Mouse (Mus musculus) urinary bladder, postnatal 25 days (tissue): ENCODE data around the gene Mycbpap.
A peak's percentile ranks its signal among the peaks of the same experiment; 100 is the strongest.

Experiments used
- DNase-seq: peaks from one replicate; pipeline ENCODE4 v3.0.0; 2022; ENCODE audit warnings: low spot score

Mycbpap gene

DNA sequence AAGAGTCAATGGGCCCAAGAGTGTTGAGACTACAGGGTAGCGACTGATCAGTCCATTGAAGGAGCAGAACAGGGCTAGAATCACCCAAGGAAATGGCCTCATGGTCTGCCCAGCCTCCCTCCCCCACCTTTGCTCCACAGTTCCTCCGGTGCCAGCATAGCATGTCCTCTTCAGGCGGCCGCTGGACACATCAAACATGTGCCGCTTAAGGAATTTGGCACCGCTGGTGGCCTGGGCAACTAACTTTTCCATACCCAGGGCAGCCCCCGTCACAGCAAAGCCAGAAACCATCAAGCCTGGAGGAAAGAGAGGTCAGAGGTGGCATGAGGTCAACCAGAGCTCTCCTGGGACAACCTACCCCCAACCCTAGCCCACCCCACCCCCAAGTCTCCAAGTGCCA is 39.6 kb downstream of the Mycbpap start:
- no peak for DNase-seq

DNA sequence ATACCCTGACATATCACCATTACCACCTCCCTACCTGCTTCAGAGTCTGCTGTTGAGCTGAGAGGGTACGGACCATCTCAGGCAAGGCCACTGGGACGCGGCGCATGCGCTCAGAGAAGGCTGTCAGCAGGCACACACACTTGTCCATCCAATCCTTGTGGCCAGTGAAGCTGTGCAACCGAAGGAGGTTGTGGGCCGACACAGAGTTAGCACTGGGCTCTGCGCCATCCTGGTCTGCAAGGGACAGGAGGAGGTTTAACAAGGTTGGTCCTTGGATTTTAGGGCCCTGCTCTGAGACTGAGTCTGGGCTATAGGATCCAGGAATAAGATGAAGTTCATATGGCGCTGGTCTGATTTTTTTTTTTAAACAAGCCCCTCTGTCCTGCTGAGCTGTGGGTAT is 41.2 kb downstream of the Mycbpap start:
- DNase-seq, result no peak

DNA sequence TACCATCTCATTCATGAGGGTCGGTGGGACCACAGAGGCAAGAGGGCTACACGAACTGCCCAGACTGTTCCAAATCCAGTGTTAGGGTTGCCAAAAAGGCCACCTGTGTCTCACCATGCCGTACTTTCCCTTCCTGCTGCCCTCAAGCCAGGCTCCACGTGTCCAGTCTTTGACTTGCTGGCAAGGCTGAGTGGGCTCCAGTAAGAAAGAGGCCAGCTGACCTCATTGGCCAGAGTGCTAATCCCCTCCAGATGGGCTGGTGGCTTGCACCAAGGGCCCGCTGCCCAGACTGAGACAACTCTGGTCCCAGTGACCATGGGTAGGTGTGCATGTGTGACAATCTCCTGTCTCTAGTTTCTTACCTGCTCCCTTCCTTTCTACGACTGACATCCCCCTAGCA is 43.9 kb downstream of the Mycbpap start:
- no peak for DNase-seq

DNA sequence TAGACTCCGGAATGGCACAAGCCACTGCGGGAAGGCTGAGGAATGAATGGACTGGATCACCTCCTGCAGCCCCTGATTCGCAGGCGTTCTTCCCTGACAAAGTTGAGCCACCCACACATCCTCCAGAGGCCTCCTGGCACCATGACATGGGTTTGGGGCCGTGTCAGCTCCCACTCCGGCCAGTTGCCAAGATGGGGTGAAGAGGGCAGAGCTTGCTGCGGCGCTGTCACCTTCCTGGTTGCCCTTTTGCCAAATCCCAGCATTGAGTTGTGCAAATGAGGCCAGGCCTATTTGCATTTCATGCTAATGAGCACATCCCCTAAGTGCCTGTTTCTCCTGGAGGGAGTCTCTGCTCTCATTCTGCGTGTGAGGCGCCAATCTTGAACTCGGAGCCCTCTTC is 45.8 kb downstream of the Mycbpap start:
- DNase-seq, result no peak

DNA sequence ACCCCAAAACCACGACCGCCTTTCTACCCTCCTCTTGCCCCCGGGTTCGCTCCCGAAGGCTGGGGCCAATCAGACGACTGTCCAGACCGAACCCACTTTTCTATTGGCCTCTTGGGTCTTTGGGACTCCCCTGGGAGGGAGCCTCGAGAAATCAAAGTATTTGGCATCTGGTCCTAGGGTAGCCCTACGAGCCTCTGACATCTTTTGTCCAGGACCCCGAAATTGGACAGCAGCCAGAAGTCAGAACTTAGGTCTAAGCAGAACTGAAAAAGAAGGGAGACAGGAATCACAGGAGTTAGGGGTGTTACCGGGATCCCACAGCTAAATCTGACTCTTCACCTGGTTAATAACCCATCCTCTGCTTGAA is 47.0 kb downstream of the Mycbpap start:
- no peak for DNase-seq

DNA sequence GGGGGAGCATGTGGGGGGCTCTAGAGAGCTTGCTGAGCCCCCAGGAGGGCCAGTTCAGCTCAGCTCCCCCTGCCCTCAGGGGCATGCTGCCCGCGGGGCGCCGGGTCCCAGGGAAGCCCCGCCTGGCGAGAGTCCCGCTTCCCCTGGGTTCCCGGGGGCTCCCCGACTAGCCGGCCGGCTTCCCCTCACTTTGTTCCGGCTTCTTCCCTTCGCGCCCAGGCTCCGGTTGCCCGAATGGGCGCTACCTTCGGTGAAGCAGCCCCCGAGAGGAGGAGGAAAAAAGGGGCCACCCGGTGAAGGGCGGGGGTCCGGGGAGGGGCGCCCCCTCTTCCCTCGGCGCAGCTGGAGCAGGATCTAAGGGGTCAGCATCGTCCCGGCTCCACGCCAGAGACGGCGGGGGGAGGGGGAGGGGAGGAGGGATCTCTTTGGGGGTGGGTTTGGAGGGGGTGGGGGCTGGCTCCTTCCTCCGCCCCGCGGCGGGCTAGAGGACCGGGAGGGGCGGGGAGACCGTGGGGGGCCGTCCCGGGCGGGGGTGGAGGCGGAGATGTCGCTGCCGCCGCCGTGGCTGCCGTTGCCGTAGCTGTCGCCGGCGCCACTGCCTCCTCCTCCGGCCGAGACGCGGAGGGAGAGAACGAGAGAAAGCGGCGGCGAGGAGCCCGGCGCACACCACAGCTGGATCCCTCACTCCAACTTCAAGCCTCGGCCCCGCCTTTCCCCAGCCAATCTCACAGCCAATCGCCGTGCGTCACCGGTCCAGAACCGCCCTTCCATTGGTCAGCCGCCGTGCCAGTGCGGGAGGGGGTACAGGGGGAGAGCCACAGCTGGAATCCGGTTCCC is 47.6 kb downstream of the Mycbpap start, which contains the start of gene Cacna1g:
Cacna1g (minus strand) TSS at position 492 of the 837 bp plus-strand sequence.
- DNase-seq, result peak; percentile 81

DNA sequence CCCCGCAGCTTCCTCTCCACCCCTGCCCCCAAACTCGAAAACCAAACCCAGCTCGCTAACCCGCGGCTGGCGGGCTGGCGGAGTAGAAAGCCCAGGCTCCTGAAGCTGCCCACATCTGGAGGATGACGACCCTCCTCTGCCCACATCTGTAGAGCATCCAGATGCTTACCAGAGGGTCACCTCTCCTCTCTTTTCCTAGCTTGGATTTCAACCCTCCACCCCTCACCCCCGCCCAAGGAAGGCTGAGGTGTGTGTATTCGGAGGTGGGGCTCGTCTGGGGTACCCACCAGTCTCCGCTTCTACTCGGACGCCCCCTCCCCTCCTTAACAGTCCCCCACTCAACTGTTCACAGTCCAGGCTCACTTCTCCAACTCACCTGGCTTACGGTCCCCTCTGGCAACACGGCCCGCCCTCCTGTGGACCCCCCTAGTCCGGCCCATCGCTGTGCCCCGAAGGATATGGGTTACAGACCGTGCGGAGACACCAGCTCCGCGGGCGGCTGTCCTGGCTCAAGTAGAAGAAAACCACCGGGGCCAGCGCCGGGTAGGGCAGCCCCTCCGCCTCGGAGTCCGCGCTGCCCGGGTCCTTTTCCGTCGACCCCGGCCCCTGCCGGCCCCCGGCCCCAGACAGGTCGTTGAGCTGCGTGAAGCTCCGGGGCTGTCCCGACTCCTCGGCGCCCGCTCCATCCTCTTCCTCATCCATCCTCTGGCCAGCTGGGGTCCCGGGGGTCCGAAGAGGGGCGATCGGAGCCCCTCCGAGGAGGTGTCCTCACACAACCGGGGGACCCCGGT is 48.4 kb downstream of the Mycbpap start:
- DNase-seq, result no peak

DNA sequence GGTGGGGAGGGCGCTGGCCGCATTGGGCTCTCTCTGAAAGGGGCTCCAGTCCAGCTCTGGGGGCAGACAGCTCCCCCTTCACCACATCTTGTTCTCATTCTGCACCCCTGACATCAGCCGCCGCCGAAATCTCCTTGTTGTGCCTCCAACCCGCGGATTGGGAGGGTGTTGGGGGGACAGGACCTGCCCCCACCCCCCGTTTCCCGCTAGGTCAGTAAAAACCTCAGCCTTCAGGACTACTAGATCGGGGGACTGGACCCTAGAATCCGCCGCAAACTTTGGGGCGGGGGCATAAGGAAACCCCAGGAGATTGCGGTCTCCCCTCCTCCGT is 49.0 kb downstream of the Mycbpap start:
- no peak for DNase-seq

DNA sequence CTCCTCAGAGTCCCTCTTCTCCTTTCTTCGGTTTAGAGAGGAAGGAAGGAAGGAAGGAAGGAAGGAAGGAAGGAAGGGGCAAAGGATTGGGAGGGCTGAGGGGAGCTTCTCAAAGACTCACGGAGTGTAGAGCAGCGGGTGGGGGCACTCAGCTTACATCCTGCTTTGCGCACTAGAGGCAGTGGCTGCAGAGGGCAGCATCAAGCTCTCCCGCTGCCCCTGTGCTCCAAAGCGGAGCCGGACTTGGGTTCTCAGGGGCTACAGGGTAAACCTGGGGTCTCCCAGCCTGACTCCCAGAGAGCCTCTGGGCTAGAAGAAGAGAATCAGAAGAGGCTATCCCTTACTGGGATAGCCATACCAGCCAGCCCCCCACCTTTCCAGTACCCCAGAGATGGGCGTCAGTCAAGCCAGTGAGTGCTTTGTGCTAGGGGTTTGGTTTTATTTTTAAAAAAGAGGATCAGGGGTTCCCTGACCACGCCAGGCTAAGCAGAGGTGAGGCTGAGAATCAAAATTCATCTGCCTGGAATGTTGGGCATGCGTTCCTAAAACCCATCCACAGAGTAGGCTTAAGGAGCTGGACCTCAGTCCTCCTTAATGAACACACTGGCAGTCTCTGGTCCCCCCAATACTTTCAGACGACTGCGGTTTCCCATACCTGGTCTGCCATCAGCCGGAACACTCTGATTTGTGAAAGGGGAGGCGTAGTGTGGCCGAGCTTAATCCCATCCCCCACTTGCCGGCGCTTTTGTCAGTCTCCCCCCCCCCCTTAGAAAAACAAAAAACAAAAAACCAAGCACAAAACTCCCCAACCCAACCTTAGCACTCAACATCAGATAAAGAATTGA is 49.6 kb downstream of the Mycbpap start:
- no peak for DNase-seq

DNA sequence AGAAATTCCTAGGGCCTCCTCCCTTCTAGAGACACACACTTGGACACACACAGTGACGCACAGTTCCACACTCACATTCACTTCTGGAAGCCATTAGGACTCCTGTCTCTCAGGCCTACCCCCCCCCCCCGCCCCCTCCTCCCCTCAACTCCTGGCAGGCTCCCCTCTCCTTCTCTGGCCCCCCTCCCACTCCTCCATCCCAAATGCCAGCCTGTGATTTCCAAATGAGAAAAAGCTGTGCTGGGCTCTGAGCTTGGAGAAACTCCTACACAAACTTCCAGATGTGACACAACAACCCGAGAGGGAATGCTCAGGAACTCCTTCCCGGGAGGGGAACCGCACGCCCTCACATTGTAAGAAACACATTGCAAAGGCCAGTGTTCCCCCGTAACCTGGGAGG is 51.2 kb downstream of the Mycbpap start:
- DNase-seq, result no peak

DNA sequence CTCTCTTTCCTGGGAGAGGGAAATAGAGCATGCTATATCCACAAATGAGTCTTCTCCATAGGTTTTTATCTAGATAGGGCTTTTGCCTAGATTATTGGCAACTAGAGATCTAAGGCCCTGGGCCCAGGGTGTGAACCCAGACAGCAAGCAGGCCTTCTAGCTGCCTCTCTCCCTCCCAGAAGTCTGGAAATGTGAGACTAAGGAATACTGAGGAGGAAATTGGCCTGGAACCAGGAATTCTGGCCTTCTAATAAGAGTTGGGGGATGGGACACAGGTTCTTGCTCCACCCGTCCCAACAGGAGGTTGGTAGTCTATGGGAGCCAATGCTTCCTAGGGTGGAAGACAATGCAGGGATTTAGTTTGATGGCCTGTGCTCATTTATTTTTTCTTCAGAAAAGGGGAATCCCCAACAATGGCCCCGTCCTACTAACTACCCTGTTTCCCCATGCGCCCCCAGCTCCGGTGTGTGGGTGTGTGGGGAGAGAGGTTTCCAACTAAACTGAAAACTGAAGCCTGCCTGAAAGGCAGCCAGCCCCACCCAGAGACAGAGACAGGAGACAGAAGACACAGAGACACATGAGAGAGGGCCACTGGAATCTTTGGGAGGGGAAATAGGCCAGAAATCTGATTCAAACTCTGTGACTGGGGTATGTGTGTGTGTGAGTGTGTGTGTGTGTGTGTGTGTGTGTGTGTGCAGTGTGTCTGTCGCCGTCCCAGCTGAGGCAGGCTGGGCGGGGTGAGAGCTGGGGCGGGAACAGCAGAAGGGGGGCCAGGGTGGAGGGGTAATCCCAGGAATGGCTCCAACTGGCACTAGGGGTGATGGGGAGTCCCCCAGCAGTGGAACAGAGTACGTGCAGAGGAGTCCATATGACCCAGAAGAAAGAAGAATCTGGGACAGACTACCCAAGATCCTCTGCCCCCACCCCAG is 52.1 kb downstream of the Mycbpap start:
- no peak for DNase-seq

DNA sequence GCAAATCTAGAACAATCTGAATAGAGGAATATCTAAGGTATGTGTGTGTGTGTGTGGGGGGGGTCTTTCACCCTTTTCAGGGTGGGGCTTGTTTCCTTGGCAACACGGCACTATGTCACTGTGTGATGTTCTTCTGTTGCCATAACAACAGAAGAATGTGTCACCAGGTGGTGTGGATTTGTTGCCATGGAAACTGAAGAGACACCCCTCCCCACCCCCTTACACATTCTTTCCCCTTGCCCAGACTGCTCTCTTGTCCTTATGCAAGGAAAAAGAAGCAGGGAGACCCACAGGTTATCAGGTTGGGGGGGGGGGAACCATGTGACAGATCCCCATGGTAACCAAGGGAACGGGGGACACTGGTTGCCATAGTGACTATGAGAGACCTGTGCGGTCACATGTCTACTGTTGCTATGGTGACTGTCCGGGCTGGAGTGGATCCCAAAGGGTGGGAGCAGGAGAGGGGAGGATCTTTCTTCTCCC is 52.9 kb downstream of the Mycbpap start:
- DNase-seq, result no peak

DNA sequence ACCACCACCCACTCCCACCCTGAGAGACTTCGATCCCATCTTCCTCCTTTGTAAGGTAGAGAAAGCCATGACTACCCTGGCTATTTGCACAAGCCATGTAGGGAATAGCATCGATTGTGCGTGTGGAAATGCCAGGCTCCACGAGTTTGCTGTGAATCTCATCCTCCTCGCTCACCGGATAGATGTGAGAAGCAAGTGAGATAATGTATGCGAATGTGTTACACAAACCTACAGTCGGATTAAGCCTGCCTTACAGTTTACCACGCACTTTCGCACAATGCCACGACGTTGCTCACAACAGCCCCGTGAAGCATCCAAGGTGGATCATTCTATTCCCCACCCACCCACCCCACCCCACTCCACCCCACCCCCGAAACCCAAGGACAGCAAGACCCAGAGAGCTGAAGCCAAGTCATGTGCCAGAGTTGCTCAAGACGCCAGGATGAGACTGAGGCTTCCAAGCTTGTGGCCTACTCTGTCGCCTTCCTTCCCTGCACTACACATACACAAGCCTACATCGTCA is 55.1 kb downstream of the Mycbpap start:
- no peak for DNase-seq

DNA sequence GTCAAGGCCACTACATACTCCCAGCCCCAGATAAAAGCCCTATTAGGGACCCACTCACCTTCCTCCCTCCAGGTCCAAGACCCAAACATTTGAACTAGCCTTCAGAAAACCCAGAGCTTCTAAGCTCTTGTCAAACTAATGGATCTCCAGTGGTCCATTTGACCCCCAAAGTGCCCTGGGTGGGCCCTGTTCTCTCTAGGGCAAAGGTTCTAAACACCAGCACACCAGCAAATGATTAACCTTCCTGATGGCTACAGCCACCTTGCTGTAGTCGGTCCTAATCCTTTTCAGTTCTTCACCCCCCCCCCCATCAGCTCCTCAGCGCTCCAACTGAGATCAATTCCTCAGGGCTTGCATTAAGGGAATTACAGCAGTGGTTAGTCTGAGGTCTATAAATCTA is 57.4 kb downstream of the Mycbpap start:
- DNase-seq, result no peak

DNA sequence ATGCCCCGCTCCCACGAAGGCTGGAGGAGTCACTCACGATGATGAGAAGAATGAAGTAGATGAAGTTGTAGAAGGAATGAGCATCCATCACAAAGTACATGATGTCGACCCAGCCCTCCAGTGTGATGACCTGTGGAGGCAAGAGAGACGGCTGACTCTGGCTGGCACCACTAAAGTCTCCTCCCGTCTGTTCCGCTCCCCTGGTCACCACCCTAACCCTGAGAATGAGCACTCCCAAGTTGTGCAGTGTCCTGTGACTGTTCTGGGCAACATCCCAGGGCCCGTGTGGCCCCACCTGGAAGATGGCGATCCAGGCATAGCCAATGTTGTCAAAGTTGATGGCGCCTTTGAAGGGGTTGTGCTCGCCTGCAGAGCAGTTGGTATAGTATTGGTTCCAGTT is 59.7 kb downstream of the Mycbpap start:
- DNase-seq, result no peak

DNA sequence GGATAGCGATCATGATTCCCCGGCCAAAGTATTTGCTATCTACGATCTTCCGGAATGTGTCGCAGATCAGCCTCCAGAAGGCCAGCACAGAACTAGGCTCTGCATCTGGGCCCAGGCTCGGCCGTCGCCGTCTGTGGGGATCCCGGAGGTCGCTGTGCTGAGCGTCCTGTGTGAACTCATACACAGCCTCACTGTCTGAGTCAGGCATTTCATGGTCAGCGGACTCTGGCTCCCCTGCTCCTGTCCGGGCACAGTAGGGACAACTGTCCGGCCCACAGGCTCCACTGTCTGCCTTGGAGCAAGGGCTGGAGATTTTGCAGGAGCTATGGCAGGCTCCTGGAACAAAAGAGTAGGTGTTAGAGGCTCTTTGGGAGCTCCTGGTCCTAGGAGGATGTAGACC is 64.5 kb downstream of the Mycbpap start:
- no peak for DNase-seq

DNA sequence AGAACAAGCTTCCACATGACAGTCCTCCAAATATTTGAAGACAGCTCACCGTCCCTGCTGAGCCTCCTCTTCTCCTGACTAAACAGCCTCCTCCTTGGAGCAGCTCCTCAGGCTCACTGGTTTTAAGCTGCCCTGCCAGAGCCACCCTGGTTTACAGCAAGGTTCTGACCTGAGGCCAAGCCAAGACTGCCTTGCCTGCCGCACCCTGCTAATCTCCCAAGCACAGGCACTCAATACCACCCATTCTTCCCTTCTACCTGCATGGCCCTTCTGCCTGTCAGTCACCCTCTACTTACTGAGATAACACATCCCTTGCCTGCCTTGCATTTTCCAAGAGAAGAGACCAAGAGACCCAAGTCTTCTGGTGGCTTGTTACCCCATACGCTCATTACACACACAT is 65.2 kb downstream of the Mycbpap start:
- no peak for DNase-seq

DNA sequence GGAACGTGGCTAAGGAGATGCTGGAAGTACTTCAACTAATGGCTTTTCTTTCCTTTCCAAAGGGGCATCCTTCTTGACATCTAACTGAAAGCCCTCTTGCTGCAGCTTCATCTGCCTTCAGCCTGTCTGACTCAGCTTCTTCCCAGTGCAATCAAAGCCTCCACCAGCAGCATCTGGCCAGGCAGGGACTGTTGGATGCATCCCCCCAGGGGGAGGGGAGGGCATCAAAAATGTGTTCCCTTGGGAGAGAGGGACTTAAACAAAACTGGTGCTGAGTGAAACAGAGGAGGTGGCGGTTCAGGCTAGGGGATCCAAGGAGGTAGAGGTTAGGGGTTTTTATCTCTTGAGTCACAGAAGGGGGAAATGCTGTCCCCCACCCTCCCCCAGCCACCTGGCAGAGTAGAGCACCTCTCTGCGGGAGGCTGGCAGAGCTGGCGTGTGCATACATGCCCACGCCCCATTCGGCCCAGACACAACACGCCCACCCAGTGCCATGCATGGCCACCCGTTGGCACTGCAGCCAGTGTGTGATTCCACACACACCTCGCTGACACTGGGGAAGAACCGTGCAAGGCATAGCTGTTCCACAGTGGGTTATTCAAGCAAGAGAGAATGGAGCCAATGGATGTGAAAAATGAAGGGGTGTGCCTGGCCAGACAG is 66.3 kb downstream of the Mycbpap start:
- DNase-seq, result no peak

DNA sequence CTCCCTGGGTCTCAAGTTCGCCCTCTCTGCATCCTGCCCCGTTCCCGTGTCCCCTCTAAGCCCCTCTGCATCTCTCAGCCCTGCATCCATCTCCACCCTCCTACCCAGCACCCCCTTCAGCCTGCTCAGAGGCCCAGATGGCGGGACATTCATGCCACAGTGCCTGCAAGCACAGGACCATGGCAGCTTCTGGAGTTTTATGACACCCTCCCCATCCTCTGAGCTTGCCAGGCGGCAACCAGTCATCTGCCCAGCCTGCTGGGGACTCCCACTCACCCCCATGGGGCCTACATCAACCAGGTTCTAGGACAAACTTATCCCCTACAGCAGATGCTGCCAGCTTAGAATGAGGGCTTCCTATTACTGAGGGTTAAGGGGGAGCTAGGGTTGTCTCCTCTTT is 66.8 kb downstream of the Mycbpap start:
- no peak for DNase-seq
